In genomic region chr16:71923111-71923510, GRCm38 (mm10) we compare ENCODE assay signal across 16 mouse cellular contexts.
"Had no signal": no experiment of that assay in that cellular context is flagged by ENCODE, and none has a peak within 500 bp of the region (broad histone marks: within the 10 kb centered on the region; RNA-seq: fewer than 3 reads in every experiment).

No protein-coding gene starts in this region.

- H3K9me3 ChIP-seq: midbrain, embryonic 10.5 days; midbrain, embryonic 12.5 days; neural tube, embryonic 13.5 days; neural tube, embryonic 15.5 days; stomach, embryonic 15.5 days had no signal

- DNase-seq: lung, adult 18-20 months; lung, embryonic 14.5 days; lung, postnatal 10 days; lung, postnatal 4 days; midbrain, embryonic 14.5 days; right cerebral cortex, postnatal 14 days; thymus, adult 2 months; thymus, postnatal 25 days; thymus, postnatal 4 days had no signal

- H3K27me3 ChIP-seq: midbrain, embryonic 12.5 days; neural tube, embryonic 13.5 days; neural tube, embryonic 15.5 days; stomach, embryonic 15.5 days had no signal

- H3K27ac ChIP-seq: midbrain, embryonic 10.5 days; midbrain, embryonic 12.5 days; neural tube, embryonic 13.5 days; neural tube, embryonic 15.5 days; stomach, embryonic 15.5 days; stomach, postnatal 0 days had no signal

- H3K4me3 ChIP-seq: midbrain, embryonic 10.5 days; midbrain, embryonic 12.5 days; myocyte; neural tube, embryonic 13.5 days; neural tube, embryonic 15.5 days; stomach, embryonic 15.5 days had no signal

- H3K9ac ChIP-seq: lung, embryonic 14.5 days; midbrain, embryonic 12.5 days; neural tube, embryonic 13.5 days; neural tube, embryonic 15.5 days; stomach, embryonic 15.5 days had no signal

- H3K4me1 ChIP-seq: midbrain, embryonic 10.5 days; midbrain, embryonic 12.5 days; neural tube, embryonic 13.5 days; neural tube, embryonic 15.5 days; stomach, embryonic 15.5 days had no signal

- H3K36me3 ChIP-seq: midbrain, embryonic 10.5 days; midbrain, embryonic 12.5 days; neural tube, embryonic 13.5 days; neural tube, embryonic 15.5 days; stomach, embryonic 15.5 days had no signal
